Mouse (Mus musculus) intestine, postnatal 0 days (tissue): ENCODE measurements around the gene Eml6. TPM values are rescaled to one million over a fixed set of nuclear protein-coding genes. Genes with fewer than 3 reads are reported as not detected.

Experiments
- ATAC-seq: fragments of 200-750 bp; cut with Nextera tagmentation; 2 replicates; pipeline ENCODE4 v1.8.0; 2017; ENCODE audit warnings: mild to moderate bottlenecking, moderate TSS enrichment, moderate library complexity
- H3K27ac ChIP-seq: fragments of 300-500 bp; sonication (generic); 2 replicates; pipeline ENCODE4 v1.5.1; 2014; ENCODE audit warnings: mild to moderate bottlenecking, low read depth, low read length, moderate library complexity
- H3K27me3 ChIP-seq: fragments of 300-500 bp; sonication (generic); replicated peaks from 2 replicates; pipeline ENCODE4 v1.6.1; 2014; ENCODE audit warnings: low read length, mixed read lengths; ENCODE audit not compliant: control insufficient read depth, insufficient read depth
- H3K36me3 ChIP-seq: fragments of 300-500 bp; sonication (generic); 2 replicates; pipeline ENCODE4 v1.6.1; 2014; ENCODE audit warnings: mild to moderate bottlenecking, moderate library complexity; ENCODE audit not compliant: control insufficient read depth, insufficient read depth
- H3K4me1 ChIP-seq: fragments of 300-500 bp; sonication (generic); replicated peaks from 2 replicates; pipeline ENCODE4 v1.6.1; 2014; ENCODE audit warnings: antibody characterized with exemption, low read length, mixed read lengths; ENCODE audit not compliant: control insufficient read depth, insufficient read depth
- H3K4me2 ChIP-seq: fragments of 300-500 bp; sonication (generic); replicated peaks from 2 replicates; pipeline ENCODE4 v1.6.1; 2014; ENCODE audit warnings: low read depth, mild to moderate bottlenecking, moderate library complexity
- H3K4me3 ChIP-seq: fragments of 300-500 bp; sonication (generic); 2 replicates; pipeline ENCODE4 v1.5.1; 2014; ENCODE audit warnings: low read depth, low read length
- H3K9ac ChIP-seq: fragments of 300-500 bp; sonication (generic); 2 replicates; pipeline ENCODE4 v1.6.1; 2014; ENCODE audit warnings: mild to moderate bottlenecking, low read depth, low read length
- H3K9me3 ChIP-seq: fragments of 300-500 bp; sonication (generic); 2 replicates; pipeline ENCODE4 v1.6.1; 2016; ENCODE audit warnings: mixed run types; ENCODE audit not compliant: control insufficient read depth
- CTCF ChIP-seq: sonication (generic); IDR thresholded peaks from 2 replicates; pipeline ENCODE4 v1.5.1; 2016; ENCODE audit warnings: low read depth, mild to moderate bottlenecking, control low read depth, antibody characterized with exemption, moderate library complexity
- WGBS: fragments of 180-500 bp; shearing (Covaris S2); extraction: QIAGEN DNeasy Blood & Tissue Kit; methylation state at CpG from one replicate; pipeline ENCODE4 v1.1.7; 2014; 5-methylcytosine and 5-hydroxymethylcytosine counted together
- polyA plus RNA-seq: library from polyadenylated mRNA; unstranded; fragments of >200 nt; fragmentation: Nextera tagmentation; extraction: Ambion mirVana; gene quantifications from 2 replicates; pipeline ENCODE4 v1.2.1, GENCODE M21; 2015

Gene Eml6
- polyA plus RNA-seq, 1 experiment from 2014 or later: 0.46 TPM

GRCm38 (mm10) chr11:29788921-29789638 lies 236.8 kb downstream of the Eml6 start:
- no peak overlapping the region for H3K27ac ChIP-seq
- no peak for ATAC-seq
- H3K27me3 ChIP-seq: no peaks in the 10 kb centered on the region
- no peak for TF ChIP-seq CTCF
- H3K9me3 ChIP-seq: no peaks in the 10 kb centered on the region
- H3K9ac ChIP-seq: no peak overlapping the region
- H3K4me2 ChIP-seq: no peak overlapping the region
- 73% methylated on average over 6 of the region's 6 CpGs for WGBS
- no peak overlapping the region for H3K4me3 ChIP-seq
- H3K4me1 ChIP-seq: no peaks in the 10 kb centered on the region
- no peaks in the 10 kb centered on the region for H3K36me3 ChIP-seq

- Histone ChIP-seq H3K4me2 (no peak overlapping the region), H3K4me3 (no peak overlapping the region)
- 59% methylated on average over 1 of the region's 1 CpGs for WGBS
These were observed 237.3 kb downstream of the Eml6 start for GRCm38 (mm10) chr11:29788499-29788898.

DNA sequence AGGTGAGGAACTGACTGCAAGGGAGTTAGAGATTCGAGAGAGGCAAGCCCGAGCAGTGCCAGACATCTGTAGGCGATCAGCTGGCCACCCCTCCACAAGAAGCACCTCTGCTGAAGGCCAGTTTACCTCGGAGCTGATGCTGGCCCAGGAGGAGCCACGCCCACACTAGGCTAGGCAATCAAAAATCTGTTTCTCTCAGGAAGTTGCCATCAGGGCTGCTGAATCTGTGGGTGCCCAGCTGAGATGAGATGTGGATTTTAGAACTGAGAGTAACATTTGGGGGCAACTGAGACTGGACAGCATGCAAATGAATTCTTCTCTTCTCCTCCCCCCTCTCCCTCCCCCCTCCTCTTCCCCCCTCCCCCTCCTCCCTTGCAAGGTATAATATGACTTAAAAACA lies 238.4 kb downstream of the Eml6 start:
- 18% methylated on average over 5 of the region's 5 CpGs for WGBS
- no peak for ATAC-seq
- no peaks in the 10 kb centered on the region for H3K4me1 ChIP-seq

More at GRCm38 (mm10) chr11:29788499-29788898, 237.3 kb downstream of the Eml6 start:
- Histone ChIP-seq H3K4me1 (no peaks in the 10 kb centered on the region), H3K27ac (no peak overlapping the region), H3K9me3 (no peaks in the 10 kb centered on the region), H3K9ac (no peak overlapping the region), H3K27me3 (no peaks in the 10 kb centered on the region), H3K36me3 (no peaks in the 10 kb centered on the region)
- no peak for ATAC-seq
- no peak for TF ChIP-seq CTCF

DNA sequence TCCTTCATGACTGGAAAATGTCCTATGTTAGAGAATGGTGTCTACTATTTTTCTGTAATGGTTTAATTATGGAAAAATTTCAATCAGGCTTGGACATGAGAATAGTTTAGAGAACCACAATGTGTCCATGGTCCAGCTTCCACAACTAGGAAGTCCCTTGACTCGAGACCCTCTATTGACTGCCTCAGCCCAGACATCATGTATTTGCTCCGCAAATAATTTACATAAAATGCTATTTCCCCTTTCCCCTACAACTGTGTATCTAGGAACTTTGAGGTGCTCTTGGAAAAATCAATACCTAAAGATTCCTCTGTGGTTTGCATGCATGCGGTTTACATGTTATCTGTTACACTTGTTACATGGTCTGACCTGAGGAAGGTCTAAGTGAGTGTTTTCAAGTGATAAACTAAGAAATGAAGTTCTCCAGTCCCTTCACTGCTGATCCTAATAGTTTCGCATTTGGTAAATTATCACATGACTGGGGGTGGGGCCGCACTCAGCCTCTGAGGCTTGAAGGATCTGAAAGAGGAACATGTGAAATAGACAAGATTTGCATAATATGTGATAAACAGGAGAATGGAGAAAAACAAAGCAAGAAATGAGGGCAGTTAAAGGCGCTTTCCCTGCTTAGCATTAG lies 239.1 kb downstream of the Eml6 start:
- Histone ChIP-seq H3K27me3 (no peaks in the 10 kb centered on the region), H3K9me3 (no peaks in the 10 kb centered on the region), H3K27ac (no peak overlapping the region), H3K9ac (no peak overlapping the region), H3K4me1 (no peaks in the 10 kb centered on the region), H3K4me2 (no peak overlapping the region), H3K36me3 (no peaks in the 10 kb centered on the region), H3K4me3 (no peak overlapping the region)
- no peak for TF ChIP-seq CTCF
- 78% methylated on average over 6 of the region's 6 CpGs for WGBS
- ATAC-seq: no peak

More for the DNA sequence above, 238.4 kb downstream of the Eml6 start:
- no peak overlapping the region for H3K4me2 ChIP-seq
- no peaks in the 10 kb centered on the region for H3K36me3 ChIP-seq
- H3K27me3 ChIP-seq: no peaks in the 10 kb centered on the region
- H3K9me3 ChIP-seq: no peaks in the 10 kb centered on the region
- H3K9ac ChIP-seq: no peak overlapping the region
- TF ChIP-seq CTCF: no peak
- no peak overlapping the region for H3K27ac ChIP-seq
- H3K4me3 ChIP-seq: no peak overlapping the region

GRCm38 (mm10) chr11:29779409-29780026 lies 246.3 kb downstream of the Eml6 start:
- WGBS: 62% methylated on average over 2 of the region's 2 CpGs
- H3K4me1 ChIP-seq: no peaks in the 10 kb centered on the region
- no peaks in the 10 kb centered on the region for H3K9me3 ChIP-seq
- no peak overlapping the region for H3K4me2 ChIP-seq
- no peaks in the 10 kb centered on the region for H3K36me3 ChIP-seq
- H3K27ac ChIP-seq: no peak overlapping the region
- no peaks in the 10 kb centered on the region for H3K27me3 ChIP-seq
- ATAC-seq: no peak
- H3K9ac ChIP-seq: no peak overlapping the region
- H3K4me3 ChIP-seq: no peak overlapping the region
- no peak for TF ChIP-seq CTCF

GRCm38 (mm10) chr11:29778936-29779335 lies 246.9 kb downstream of the Eml6 start:
- no peak overlapping the region for H3K9ac ChIP-seq
- 69% methylated on average over 3 of the region's 3 CpGs for whole genome bisulfite sequencing
- H3K27me3 ChIP-seq: no peaks in the 10 kb centered on the region

More at GRCm38 (mm10) chr11:29778936-29779335, 246.9 kb downstream of the Eml6 start:
- no peak for ATAC-seq
- no peak overlapping the region for H3K4me2 ChIP-seq
- H3K4me3 ChIP-seq: no peak overlapping the region
- H3K4me1 ChIP-seq: no peaks in the 10 kb centered on the region
- no peaks in the 10 kb centered on the region for H3K9me3 ChIP-seq
- TF ChIP-seq CTCF: no peak
- H3K36me3 ChIP-seq: no peaks in the 10 kb centered on the region
- H3K27ac ChIP-seq: no peak overlapping the region
